Mouse (Mus musculus) T-helper 17 cell (primary cell): ENCODE results near the gene Il20rb.

Source experiments
- in situ Hi-C, 2 experiments: fragments of 300-600 bp; cut with MboI, MseI; formaldehyde crosslinking; loops; 1 replicate in 1 of 2; 2 replicates in 1 of 2; pipeline ENCODE4 v1.15.1; 2025; ENCODE audit warnings: high pct_unique_total_duplicates in 2 of 2

Il20rb gene

DNA sequence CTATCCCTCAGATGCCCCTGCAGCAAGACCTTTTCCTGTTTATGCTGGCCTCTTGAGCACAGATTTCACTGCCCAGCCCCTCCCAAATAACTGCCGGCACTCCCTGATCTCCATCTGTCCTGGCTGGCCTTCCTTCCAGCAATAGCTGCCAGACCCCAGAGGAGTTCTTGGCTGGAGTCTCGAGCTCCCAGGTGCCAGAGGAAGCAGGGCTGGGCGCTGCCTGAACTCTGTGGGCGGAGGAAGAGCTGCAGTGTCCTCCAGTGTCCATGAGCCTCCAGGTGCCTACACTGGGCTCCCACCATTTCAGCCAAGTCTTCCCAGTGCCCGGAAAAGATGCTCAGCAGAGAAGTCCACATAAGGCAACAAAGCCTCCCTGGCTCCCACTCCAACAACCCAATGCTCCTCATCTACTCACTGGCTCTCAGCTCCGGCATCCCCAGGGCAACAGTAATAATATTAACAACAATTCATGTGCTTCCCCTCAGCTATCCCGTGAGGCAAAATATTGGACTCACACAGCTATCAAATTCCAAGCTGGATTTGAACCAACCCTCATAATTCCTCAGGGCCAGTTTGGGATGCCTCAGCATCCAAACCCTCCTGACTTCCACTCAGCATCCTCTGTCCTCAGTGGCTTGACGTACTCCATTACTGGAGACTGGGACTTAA, 15.5 kb downstream of the Il20rb start:
- in situ Hi-C loops = loop anchor here in 1 of 2 experiments (25.0 kb wide), 1 partner anchor 1884 kb away; no protein-coding TSS in a partner anchor

DNA sequence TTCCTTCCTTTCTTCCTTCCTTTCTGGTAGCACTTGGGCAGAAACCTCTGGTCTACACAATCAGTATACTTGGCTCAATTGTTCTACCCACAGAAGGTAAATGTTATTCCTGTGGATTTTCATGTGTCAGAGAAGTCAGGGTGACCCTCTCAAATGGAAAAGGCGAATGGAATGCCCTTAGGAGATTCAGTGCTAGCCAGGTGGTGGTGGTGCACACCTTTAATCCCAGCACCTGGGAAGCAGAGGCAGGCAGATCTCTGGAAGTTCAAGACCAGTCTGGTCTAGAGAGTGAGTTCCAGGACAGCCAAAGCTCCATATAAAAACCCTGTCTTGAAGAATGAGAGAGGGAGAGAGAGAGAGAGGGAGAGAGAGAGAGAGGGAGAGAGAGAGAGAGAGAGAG, 16.4 kb downstream of the Il20rb start:
- in situ Hi-C loops = loop anchor here in 1 of 2 experiments (25.0 kb wide), 1 partner anchor 1883 kb away; no protein-coding TSS in a partner anchor

DNA sequence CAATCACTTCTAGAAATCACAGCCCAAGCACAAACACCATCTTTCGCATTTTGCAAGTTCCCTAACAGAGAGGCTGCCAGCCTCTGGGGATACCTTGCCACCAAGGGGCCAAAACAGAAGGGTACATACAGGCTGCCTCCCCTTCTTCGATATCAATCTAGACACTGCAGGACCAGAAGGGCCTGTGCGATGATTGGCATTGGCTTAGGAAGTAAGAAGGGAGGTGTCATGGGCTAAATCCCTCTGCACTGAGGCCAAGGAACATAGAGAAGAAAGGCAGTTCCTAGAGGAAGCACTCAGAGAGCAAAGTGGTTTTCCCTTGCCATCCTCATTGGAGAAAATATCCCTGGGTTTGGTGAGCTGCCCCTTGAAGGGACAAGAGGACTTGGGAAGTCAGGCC, 16.9 kb downstream of the Il20rb start:
- in situ Hi-C loops = loop anchor here in 1 of 2 experiments (25.0 kb wide), 1 partner anchor 1882 kb away; no protein-coding TSS in a partner anchor

DNA sequence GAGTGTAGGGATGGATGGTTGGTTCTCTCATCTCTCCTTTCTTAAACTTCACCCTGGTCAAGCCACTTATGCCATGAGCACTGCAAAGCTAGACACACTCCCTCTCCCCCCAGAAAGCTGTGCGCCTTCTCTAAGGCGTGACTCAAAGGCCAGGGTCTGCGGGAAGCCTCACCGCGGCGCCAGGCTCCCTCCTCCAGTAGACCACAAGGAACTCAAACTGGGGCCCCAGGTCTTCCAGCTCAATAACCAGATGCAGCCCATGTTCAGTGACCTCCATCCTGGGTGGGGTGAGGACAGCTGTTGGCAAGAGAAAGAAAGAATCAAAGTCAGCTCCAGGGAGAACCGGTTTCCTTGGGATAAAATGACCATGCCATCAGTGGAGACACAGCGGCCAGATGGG, 18.4 kb downstream of the Il20rb start:
- in situ Hi-C loops = loop anchor here in 1 of 2 experiments (25.0 kb wide), 1 partner anchor 1881 kb away; no protein-coding TSS in a partner anchor

DNA sequence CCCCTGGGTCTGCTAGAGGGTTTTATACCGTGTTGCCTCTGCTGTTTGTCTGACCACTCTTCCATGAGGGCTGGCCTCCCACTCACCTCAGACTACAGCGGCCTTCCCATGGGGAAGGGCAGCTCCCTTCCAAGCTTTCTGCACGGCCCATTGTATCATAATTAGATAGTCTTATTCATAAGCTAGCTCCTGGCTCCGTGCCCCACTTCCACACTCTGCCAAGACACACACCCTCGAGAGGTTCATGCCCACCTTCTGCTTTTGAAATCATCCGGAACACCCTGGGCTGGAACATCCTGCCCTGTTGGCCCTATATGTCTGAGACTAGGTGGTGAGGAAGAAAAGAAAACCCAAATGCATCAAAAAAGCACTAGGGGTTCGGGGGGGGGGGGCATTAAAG, 18.9 kb downstream of the Il20rb start:
- in situ Hi-C loops = loop anchor here in 1 of 2 experiments (25.0 kb wide), 1 partner anchor 1880 kb away; no protein-coding TSS in a partner anchor

DNA sequence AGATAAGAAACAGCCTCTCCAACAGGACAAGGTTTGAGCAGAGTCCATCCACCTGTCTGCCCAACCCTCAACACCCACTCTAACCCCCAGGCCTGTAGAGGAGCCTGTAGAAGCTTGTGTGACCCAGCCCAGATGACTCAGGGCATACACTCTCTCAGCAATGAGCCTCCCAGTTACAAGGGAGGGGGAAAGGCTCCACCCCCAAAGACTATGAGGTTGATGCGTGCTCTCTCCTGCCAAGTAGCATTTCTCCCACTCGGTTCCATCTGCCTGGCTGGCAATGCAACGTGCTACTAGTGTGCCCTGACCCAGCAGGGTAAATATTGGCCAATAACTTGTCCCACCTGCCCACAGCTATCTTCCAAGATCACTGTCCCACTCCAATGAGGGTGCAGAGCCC, 19.8 kb downstream of the Il20rb start:
- in situ Hi-C loops = loop anchor here in 1 of 2 experiments (25.0 kb wide), 1 partner anchor 1879 kb away; no protein-coding TSS in a partner anchor

DNA sequence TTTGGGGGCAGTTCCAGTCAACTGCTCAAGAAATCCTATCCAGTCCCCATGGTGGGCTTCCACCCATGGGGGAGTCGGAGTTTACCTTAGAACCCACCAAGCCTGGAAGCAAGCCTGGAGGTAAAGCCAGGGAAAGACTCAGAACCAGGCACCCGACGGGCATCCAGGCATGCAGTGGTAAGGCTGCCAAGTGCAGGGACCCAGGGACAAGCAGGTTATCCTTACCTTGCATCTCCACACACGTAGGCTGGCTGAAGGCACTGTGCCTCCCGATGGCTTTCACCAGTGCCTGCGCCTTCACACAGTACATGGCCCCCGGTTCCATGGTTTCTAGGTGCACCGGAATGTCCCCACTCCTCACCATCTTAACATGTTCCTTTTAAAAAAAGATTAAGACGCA, 20.6 kb downstream of the Il20rb start:
- in situ Hi-C loops = loop anchor here in 1 of 2 experiments (25.0 kb wide), 1 partner anchor 1879 kb away; no protein-coding TSS in a partner anchor

DNA sequence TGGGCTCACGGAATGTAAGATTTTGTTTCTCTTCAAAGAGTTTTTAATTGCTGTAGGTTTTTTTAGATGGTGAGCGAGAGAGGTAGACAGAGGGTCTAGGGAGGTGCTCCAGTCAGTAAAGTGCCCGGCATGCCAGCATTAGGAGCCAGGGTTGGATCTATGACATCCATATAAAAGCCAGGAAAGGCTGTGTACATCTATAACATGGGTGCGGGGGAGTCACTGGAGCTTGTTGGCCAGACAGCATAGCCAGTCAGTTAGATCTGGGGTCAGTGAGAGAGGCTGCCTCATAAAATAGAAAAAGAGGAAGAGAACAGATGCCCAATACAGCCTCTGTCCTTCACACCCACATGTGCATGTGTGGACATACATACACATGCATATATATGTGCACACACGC, 21.2 kb downstream of the Il20rb start:
- in situ Hi-C loops = loop anchor here in 1 of 2 experiments (25.0 kb wide), 1 partner anchor 1878 kb away; no protein-coding TSS in a partner anchor

DNA sequence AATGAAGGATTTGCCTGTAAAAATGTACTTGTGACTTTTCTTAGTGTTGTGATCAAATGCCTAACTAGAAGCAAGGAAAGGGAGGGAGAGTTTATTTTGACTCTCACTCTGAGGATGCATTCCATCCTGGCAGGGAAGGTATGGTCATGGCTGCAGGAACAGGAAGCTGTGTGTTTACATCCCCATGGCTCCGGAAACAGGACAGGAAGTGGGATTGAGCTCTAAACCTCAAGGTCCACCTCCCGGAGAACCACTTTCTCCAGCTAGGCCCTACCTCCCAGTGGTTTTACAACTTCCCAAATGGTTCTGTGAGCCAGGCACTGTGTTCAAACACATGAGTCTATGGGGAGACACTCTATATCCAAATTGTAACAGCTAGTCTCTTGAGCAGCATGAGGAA, 22.8 kb downstream of the Il20rb start:
- in situ Hi-C loops = loop anchor here in 1 of 2 experiments (5.0 to 25.0 kb wide), 2 partner anchors 34 to 1876 kb away; no protein-coding TSS in a partner anchor

DNA sequence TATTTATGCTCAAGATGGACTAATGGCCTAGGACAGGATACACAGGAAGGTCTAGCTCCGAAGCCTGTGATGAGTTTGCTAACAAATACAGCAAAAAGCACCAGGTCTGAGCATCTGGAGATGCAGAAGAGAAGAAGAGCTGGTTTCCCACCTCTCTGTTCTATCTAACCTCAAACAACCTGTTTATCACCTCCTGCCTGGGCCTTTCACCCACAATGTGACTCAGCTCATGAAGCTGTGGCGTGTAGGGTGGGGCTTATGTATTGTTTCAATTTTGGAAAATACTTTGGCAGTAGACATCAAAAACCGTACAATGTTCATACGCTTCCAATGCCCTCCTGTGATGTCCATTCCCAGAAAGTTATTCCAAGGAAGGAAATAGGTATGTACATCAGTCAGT, 24.5 kb downstream of the Il20rb start:
- in situ Hi-C loops = loop anchor here in 1 of 2 experiments (5.0 to 25.0 kb wide), 2 partner anchors 35 to 1875 kb away; no protein-coding TSS in a partner anchor

DNA sequence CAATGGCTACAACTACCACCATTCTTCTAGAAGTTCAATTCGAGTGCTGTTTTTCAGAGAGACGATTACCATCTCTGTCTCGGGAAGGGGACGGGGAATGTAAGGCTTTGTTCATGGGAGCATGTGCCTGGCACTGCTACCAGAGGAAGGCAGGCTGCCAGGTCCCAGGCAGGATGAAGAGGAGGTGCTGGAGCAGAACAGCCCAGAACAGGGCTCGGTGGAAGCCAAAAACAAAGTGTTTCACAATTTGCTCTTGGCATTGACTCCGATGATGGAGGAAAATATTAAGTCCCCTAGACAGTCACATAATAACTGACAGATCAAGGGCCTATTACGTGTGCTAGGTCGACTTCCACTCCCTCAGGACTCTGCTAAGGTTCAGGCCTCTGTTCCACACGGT, 24.9 kb downstream of the Il20rb start:
- in situ Hi-C loops = loop anchor here in 1 of 2 experiments (5.0 to 25.0 kb wide), 2 partner anchors 36 to 1874 kb away; no protein-coding TSS in a partner anchor

DNA sequence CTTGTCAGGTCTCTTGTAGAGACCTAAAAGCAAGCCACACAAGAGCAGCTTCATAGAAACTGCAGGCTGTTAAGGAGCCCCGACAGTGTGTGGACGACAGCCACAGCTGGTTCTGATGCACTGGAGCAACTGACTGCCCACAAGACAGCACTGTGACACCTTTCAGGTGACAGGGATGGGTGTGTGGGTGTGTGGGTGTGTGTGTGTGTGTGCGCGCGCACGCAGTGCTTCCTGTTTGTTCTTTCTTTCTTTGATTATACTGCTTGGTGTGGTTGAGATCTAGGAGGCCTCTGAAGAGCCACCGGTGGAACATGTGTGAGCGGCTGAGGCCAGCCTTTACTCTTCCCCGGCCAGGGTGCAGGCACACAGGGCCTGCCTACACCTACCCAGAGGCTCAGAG, 26.4 kb downstream of the Il20rb start:
- in situ Hi-C loops = loop anchor here in 1 of 2 experiments (5.0 to 25.0 kb wide), 2 partner anchors 37 to 1873 kb away; no protein-coding TSS in a partner anchor

DNA sequence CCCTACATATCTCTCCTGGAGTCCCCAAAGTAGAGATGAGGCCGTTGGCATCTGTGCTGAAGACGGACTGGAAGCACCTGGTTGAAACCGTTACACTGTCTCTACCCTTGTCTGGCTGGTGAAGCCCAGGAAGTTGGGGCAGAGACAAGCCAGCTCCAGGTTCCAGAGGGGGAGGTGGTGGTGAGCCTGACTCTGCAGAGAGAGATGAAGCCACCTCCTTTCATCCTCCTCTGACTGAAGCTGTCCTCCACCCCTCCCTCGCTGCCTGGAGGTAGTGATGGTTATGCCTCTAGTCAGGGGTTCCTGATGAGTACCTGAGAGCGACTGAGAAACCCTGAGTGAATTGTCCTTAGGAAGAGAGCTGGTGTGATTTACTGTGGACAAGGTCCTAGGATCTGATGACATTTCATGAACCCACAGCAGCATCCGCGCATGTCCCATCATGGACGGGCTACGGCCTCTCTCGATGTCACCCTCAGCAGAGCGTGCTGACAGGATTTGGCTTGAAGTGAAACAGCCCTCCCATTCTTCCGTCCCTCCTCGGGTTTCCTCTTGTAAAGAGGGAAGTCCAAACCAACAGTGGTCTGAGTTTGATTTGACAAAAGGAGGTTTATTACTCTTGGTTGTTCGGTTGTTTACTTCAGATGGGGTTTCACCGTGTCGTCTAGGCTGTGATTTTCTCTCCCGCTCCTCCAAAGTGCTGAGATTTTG, 28.5 kb downstream of the Il20rb start:
- in situ Hi-C loops = loop anchor here in 1 of 2 experiments (5.0 to 25.0 kb wide), 3 partner anchors 454 to 1871 kb away; no protein-coding TSS in a partner anchor

DNA sequence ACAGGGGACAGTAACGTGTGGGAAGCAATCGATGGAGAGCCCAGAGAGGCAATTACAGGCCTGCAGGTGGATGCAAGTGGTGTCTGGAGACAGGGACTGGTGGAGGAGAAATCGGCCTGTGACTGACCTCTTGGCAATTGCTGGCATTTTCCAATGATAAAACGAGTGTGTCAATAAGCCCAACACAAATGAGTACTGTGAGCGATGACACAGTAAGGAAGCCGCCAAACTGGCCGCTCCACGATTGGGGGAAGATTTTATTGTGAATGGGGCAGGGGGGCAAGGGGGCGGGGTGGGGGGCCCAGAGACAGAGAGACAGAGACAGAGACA, 32.0 kb downstream of the Il20rb start:
- in situ Hi-C loops = loop anchor here (5.0 to 25.0 kb wide), 6 partner anchors 83 to 1867 kb away; no protein-coding TSS in a partner anchor

DNA sequence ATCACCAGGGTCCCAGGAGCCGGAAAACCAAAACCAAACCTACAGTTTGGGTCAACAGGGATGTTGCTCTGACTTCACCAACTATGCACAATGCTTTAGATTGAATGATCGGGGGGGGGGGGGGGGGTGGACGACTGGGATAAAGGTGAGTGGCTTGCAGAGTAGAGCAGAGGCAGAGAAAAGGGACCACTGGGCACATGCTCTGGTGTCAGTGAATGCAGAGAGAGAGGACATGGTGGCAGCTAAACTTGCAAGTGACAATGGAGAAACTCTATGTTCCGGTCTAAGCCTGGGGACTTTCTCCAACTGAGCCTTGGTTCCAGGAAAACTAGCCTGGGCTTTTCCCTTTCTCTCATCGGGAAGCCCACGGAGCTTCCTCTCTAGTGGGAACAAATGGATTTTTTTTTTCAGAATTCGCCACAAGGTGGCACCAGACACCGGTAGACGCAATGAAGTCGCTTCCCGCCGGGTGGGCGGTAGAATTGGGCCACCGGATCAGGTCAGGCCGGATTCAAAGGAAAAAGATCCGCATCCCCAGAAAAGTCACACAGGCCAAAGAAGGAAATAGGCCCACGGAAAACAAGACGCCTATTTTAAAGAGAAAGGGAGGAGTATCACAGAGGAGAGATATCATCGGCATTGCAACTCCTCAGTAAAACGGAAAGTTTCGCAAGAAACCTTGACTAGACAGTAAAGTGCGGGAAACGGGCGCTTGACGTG, 32.5 kb downstream of the Il20rb start:
- in situ Hi-C loops = loop anchor here (5.0 to 25.0 kb wide), 6 partner anchors 83 to 1867 kb away; no protein-coding TSS in a partner anchor

DNA sequence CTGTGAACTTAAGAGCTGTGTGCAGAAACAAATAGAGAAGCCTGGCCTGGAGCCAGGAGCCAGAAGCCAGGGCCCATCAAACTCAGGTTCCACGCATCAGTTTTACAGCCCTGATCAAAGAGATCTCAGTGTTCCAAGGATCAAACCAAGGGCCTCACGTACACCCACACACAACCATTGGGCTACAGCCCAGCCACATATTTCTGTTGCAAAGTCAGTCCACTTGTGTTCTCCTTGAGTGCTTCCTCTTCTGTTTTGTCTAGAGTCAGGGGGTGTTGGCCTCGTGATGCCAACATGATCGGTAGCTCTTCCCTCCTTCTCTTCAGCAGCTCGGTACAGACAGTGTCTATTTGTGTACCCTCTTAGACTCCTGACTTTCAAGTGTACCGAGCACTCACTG, 34.2 kb downstream of the Il20rb start:
- in situ Hi-C loops = loop anchor here (5.0 to 25.0 kb wide), 6 partner anchors 85 to 1865 kb away; no protein-coding TSS in a partner anchor

DNA sequence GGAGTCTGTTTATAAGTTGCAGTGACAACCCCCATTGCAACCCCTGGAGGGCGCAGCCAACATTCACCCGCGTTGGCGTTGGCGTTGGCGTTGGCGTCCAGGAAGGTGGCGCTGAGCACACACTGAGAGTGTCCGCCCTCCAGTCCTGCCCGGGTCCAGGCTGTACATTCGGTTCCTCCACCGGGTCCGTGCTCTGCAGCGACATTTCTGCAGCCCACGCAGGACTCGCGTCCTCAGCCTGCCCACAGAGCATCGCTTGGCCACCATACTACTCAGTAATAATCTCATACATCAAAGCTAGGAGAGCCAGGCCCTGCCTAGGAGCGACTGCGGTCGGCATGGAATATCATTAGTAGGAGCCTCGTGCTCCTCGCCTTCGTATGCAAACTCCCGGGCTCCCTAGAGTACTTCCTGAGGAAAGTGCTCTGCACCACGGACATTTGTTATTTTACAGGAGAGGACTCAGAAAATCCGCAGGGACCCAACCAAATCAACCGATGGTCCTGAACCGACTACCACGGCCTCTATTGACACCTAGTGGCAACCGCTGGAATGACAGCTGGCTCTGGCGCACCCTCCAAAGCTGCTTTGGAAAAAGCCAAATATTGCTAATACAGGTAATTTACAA, 40.4 kb downstream of the Il20rb start:
- in situ Hi-C loops = loop anchor here in 1 of 2 experiments (5.0 kb wide), 1 partner anchor 186 kb away; no protein-coding TSS in a partner anchor

DNA sequence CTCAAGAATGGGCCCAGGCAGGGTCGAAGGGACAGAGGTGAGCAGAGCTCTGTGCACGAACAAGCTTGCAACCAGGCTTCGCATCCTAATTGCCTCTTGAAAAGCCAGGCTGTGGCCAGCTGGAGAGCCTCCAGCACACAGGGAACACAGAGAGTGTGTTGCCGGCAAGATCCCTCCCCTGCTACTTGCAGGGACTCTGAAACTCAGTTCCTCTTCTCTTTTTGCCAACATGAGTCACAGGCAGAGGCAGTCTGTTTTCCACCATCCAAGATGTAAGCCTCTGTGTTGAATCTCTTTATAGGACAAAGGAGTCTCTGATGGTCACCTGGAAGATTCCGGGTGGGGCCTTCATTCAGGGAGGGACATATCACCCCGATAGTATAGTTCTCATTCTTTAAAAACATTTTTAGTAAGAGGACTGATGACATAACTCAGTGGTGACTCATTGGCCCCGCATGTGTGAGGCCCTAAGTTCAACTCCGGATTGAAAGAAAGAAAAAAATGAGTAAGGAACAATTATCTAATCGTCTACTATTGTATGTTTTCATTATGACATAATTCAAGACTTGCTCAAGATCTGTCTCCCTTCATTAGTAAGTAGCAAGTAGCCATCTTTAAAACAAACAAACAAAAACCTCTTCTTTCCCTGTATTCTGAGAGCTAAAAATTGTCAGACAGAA, 46.3 kb downstream of the Il20rb start:
- in situ Hi-C loops = no loop called here

DNA sequence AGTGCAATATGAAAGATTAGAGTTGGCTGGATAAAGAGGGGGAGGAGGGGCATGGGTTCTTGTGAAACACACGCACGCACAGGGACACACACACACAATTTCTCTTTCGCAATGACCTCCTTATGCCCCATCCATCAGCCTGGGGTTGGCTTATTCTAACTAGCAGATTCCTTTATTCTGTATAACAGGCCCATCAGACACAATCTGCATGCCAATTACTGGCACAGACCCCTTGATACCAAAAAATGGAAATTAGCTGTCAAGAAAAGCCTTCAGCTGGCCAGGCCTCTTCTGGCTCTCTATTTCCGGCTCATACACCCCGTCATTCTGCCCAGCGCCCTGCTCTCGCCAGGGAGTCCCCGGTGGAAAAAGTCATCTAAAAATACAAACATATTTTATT, 47.1 kb downstream of the Il20rb start:
- in situ Hi-C loops = no loop called here

DNA sequence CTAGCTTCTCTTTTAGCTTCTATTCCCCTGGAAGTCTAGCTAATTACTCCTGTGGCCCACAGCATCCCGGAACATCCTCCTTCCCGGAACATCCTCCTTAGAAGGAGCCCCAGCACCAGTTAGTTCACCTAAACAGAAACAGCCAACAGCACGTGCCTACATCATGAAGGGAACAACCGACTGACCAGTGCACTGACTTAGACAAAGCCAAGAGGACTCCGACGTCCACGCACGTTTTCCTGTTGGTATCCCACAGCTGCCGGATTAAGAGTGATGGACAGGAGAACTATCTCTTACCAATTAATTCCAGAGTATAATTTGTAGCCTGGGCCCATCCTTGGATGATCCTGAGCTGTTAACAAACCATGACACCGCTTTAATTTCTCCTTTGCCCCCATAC, 47.6 kb downstream of the Il20rb start:
- in situ Hi-C loops = no loop called here
